Mouse (Mus musculus): ENCODE results near the gene Tmem41b.
A peak's percentile ranks its signal among the peaks of the same experiment; 100 is the strongest.

Tmem41b gene

GRCm38 (mm10) chr7:109968924-109969450 is 17.7 kb downstream of the Tmem41b start:
- Histone ChIP-seq H3K27me3 (ENCODE audit: insufficient read depth, low read length) (no peaks in the 10 kb centered on the region), H3K4me1 (replicated peaks; ENCODE audit: low read depth, low read length) (peaks cover 2% of the 10 kb centered on the region; the same call in 1 of the 2 replicates), H3K9me3 (ENCODE audit: low read length) (no peaks in the 10 kb centered on the region), H3K4me3 (replicated peaks; ENCODE audit: low read length) (no peak overlapping the region), H3K36me3 (ENCODE audit: insufficient read depth, low read length) (peaks cover 12% of the 10 kb centered on the region)
- TF ChIP-seq POU5F1 (IDR thresholded peaks at IDR 0.05; ENCODE audit: borderline replicate concordance, low read length) (no peak), CTCF (conservative IDR thresholded peaks at IDR 0.05; ENCODE audit: low read length) (no peak), NANOG (IDR thresholded peaks at IDR 0.05; ENCODE audit: borderline replicate concordance, low read length) (no peak)

- H3K9me3 ChIP-seq (ENCODE audit: low read length): no peaks in the 10 kb centered on the region
- H3K4me3 ChIP-seq (replicated peaks; ENCODE audit: low read length): no peak overlapping the region
- H3K36me3 ChIP-seq (ENCODE audit: insufficient read depth, low read length): peaks cover 7% of the 10 kb centered on the region
- no peak for TF ChIP-seq CTCF (conservative IDR thresholded peaks at IDR 0.05; ENCODE audit: low read length)
- no peak for TF ChIP-seq POU5F1 (IDR thresholded peaks at IDR 0.05; ENCODE audit: borderline replicate concordance, low read length)
- no peak for TF ChIP-seq NANOG (IDR thresholded peaks at IDR 0.05; ENCODE audit: borderline replicate concordance, low read length)
- no peaks in the 10 kb centered on the region for H3K27me3 ChIP-seq (ENCODE audit: insufficient read depth, low read length)
- H3K4me1 ChIP-seq (replicated peaks; ENCODE audit: low read depth, low read length): peaks cover 2% of the 10 kb centered on the region; the same call in 1 of the 2 replicates
Observed at GRCm38 (mm10) chr7:109967805-109968579, 18.7 kb downstream of the Tmem41b start.

GRCm38 (mm10) chr7:109965658-109966057 is 21.1 kb downstream of the Tmem41b start:
- TF ChIP-seq CTCF (conservative IDR thresholded peaks at IDR 0.05; ENCODE audit: low read length) (peak; percentile 78), POU5F1 (IDR thresholded peaks at IDR 0.05; ENCODE audit: borderline replicate concordance, low read length) (no peak)

GRCm38 (mm10) chr7:109963707-109964106 is 23.0 kb downstream of the Tmem41b start:
- TF ChIP-seq NANOG (IDR thresholded peaks at IDR 0.05; ENCODE audit: borderline replicate concordance, low read length) (no peak), CTCF (conservative IDR thresholded peaks at IDR 0.05; ENCODE audit: low read length) (peak; percentile 60)
- no peak overlapping the region for H3K4me3 ChIP-seq (replicated peaks; ENCODE audit: low read length)

More at GRCm38 (mm10) chr7:109965658-109966057, 21.1 kb downstream of the Tmem41b start:
- Histone ChIP-seq H3K9me3 (ENCODE audit: low read length) (no peaks in the 10 kb centered on the region), H3K36me3 (ENCODE audit: insufficient read depth, low read length) (no peaks in the 10 kb centered on the region), H3K27me3 (ENCODE audit: insufficient read depth, low read length) (peaks cover 21% of the 10 kb centered on the region), H3K4me1 (replicated peaks; ENCODE audit: low read depth, low read length) (peaks cover 6% of the 10 kb centered on the region), H3K4me3 (replicated peaks; ENCODE audit: low read length) (no peak overlapping the region)

GRCm38 (mm10) chr7:109962596-109962995 is 24.1 kb downstream of the Tmem41b start:
- Histone ChIP-seq H3K36me3 (ENCODE audit: insufficient read depth, low read length) (no peaks in the 10 kb centered on the region), H3K4me1 (replicated peaks; ENCODE audit: low read depth, low read length) (peaks cover 27% of the 10 kb centered on the region), H3K9me3 (ENCODE audit: low read length) (no peaks in the 10 kb centered on the region), H3K27me3 (ENCODE audit: insufficient read depth, low read length) (peaks cover 38% of the 10 kb centered on the region), H3K4me3 (replicated peaks; ENCODE audit: low read length) (no peak overlapping the region)
- TF ChIP-seq POU5F1 (IDR thresholded peaks at IDR 0.05; ENCODE audit: borderline replicate concordance, low read length) (no peak), NANOG (IDR thresholded peaks at IDR 0.05; ENCODE audit: borderline replicate concordance, low read length) (no peak), CTCF (conservative IDR thresholded peaks at IDR 0.05; ENCODE audit: low read length) (no peak)

More at GRCm38 (mm10) chr7:109963707-109964106, 23.0 kb downstream of the Tmem41b start:
- peaks cover 16% of the 10 kb centered on the region for H3K4me1 ChIP-seq (replicated peaks; ENCODE audit: low read depth, low read length)
- H3K36me3 ChIP-seq (ENCODE audit: insufficient read depth, low read length): no peaks in the 10 kb centered on the region
- no peaks in the 10 kb centered on the region for H3K9me3 ChIP-seq (ENCODE audit: low read length)
- H3K27me3 ChIP-seq (ENCODE audit: insufficient read depth, low read length): peaks cover 32% of the 10 kb centered on the region

- H3K36me3 ChIP-seq (ENCODE audit: insufficient read depth, low read length): no peaks in the 10 kb centered on the region
- H3K27me3 ChIP-seq (ENCODE audit: insufficient read depth, low read length): peaks cover 38% of the 10 kb centered on the region
- H3K4me1 ChIP-seq (replicated peaks; ENCODE audit: low read depth, low read length): peaks cover 29% of the 10 kb centered on the region
- TF ChIP-seq POU5F1 (IDR thresholded peaks at IDR 0.05; ENCODE audit: borderline replicate concordance, low read length) (no peak), CTCF (conservative IDR thresholded peaks at IDR 0.05; ENCODE audit: low read length) (no peak), NANOG (IDR thresholded peaks at IDR 0.05; ENCODE audit: borderline replicate concordance, low read length) (no peak)
- no peaks in the 10 kb centered on the region for H3K9me3 ChIP-seq (ENCODE audit: low read length)
- H3K4me3 ChIP-seq (replicated peaks; ENCODE audit: low read length): no peak overlapping the region
Observed at GRCm38 (mm10) chr7:109961570-109961969, 25.2 kb downstream of the Tmem41b start.

- TF ChIP-seq NANOG (IDR thresholded peaks at IDR 0.05; ENCODE audit: borderline replicate concordance, low read length) (no peak), CTCF (conservative IDR thresholded peaks at IDR 0.05; ENCODE audit: low read length) (no peak), POU5F1 (IDR thresholded peaks at IDR 0.05; ENCODE audit: borderline replicate concordance, low read length) (no peak)
- Histone ChIP-seq H3K27me3 (ENCODE audit: insufficient read depth, low read length) (peaks cover 38% of the 10 kb centered on the region), H3K9me3 (ENCODE audit: low read length) (no peaks in the 10 kb centered on the region), H3K4me1 (replicated peaks; ENCODE audit: low read depth, low read length) (peaks cover 29% of the 10 kb centered on the region), H3K4me3 (replicated peaks; ENCODE audit: low read length) (peak overlapping the region; percentile 80), H3K36me3 (ENCODE audit: insufficient read depth, low read length) (no peaks in the 10 kb centered on the region)
Observed at GRCm38 (mm10) chr7:109960613-109961154, 26.0 kb downstream of the Tmem41b start.

- H3K36me3 ChIP-seq (ENCODE audit: insufficient read depth, low read length): no peaks in the 10 kb centered on the region
- TF ChIP-seq CTCF (conservative IDR thresholded peaks at IDR 0.05; ENCODE audit: low read length): no peak
- no peak for TF ChIP-seq POU5F1 (IDR thresholded peaks at IDR 0.05; ENCODE audit: borderline replicate concordance, low read length)
- H3K9me3 ChIP-seq (ENCODE audit: low read length): no peaks in the 10 kb centered on the region
- H3K4me1 ChIP-seq (replicated peaks; ENCODE audit: low read depth, low read length): peaks cover 35% of the 10 kb centered on the region
- H3K27me3 ChIP-seq (ENCODE audit: insufficient read depth, low read length): peaks cover 38% of the 10 kb centered on the region
- peak within 1 kb of the TSS; percentile 80 for H3K4me3 ChIP-seq (replicated peaks; ENCODE audit: low read length)
Observed at GRCm38 (mm10) chr7:109959716-109960612, 26.8 kb downstream of the Tmem41b start, which contains the start of gene Dennd5a. Dennd5a (minus strand) TSS chr7:109960470.
